Mouse (Mus musculus) MEL (cell line): ENCODE measurements around the gene Papss2.

Experiments used
- CTCF ChIP-seq, 3 experiments: IDR thresholded peaks in 2 of 3; conservative IDR thresholded peaks in 1 of 3; 2 replicates each; pipeline ENCODE4 v1.5.1; 2011 to 2012; ENCODE audit warnings: low read length in 3 of 3, low read depth in 2 of 3, mild to moderate bottlenecking in 2 of 3, improper control_type of control experiment in 1 of 3, inconsistent platforms in 1 of 3, mixed read lengths in 1 of 3, moderate library complexity in 1 of 3; ENCODE audit not compliant: control insufficient read depth in 1 of 3, insufficient read depth in 1 of 3, poor library complexity in 1 of 3, severe bottlenecking in 1 of 3
- SIN3A ChIP-seq: IDR thresholded peaks from 2 replicates; pipeline ENCODE4 v1.6.1; 2012; ENCODE audit warnings: low read length, improper control_type of control experiment, inconsistent platforms
- SMC3 ChIP-seq: IDR thresholded peaks from 2 replicates; pipeline ENCODE4 v1.6.1; 2011; ENCODE audit warnings: low read depth, low read length, improper control_type of control experiment

- no peak for TF ChIP-seq SMC3
- TF ChIP-seq SIN3A = no peak
- TF ChIP-seq CTCF (IDR thresholded peaks at IDR 0.05 in 2 of 3, conservative IDR thresholded peaks at IDR 0.05 in 1 of 3; ENCODE audit: control insufficient read depth in 1 of 3, insufficient read depth in 1 of 3, low read depth in 2 of 3, low read length in 3 of 3, poor library complexity in 1 of 3, severe bottlenecking in 1 of 3) = no peak
These were observed 3.4 kb downstream of the Papss2 start for GRCm38 (mm10) chr19:32599006-32599405.
